Mouse (Mus musculus) megakaryocyte progenitor cell, adult 5-6 weeks (primary cell): Measurements from ENCODE around the gene Marveld2. TPM values are rescaled to one million over a fixed set of nuclear protein-coding genes. Genes with fewer than 3 reads are reported as not detected.
A peak's percentile ranks its signal among the peaks of the same experiment; 100 is the strongest.

Experiments used
- ATAC-seq: replicated peaks from 2 replicates; pipeline ENCODE4 v1.8.0; 2016; ENCODE audit warnings: mild to moderate bottlenecking, moderate TSS enrichment, inconsistent platforms; ENCODE audit not compliant: poor library complexity
- total RNA-seq, 2 experiments: library from RNA; stranded (forward) in 1 of 2; stranded (reverse) in 1 of 2; fragments of 157-497, 149-512 nt in 1 of 2; fragments of 200-1000 nt in 1 of 2; gene quantifications; 2 replicates each; pipeline versions ENCODE4 v1.2.3 to v1.2.4; 2015 to 2017

Marveld2 gene
- total RNA-seq, 2 experiments from 2014 or later = 0.27 to 0.62 TPM

DNA sequence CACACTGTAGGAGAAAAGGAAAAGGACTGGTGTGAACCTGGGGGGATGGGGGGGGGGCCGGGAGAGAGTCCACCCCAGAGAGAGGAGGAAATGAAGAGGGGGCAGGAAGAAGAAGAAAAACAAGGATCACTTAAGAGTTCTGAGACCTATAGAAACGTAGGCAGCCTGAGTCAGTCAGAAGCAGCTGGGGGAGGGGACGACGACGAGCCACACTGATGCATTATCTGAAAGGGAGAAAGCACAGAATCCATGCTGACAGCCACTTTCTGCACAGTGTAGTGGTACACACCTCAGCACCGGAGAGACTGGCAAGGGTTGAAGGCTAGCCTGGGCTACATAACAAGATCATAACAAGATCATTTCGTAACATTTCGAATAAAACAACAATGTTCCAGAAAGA, 15.7 kb downstream of the Marveld2 start:
- ATAC-seq = no peak

DNA sequence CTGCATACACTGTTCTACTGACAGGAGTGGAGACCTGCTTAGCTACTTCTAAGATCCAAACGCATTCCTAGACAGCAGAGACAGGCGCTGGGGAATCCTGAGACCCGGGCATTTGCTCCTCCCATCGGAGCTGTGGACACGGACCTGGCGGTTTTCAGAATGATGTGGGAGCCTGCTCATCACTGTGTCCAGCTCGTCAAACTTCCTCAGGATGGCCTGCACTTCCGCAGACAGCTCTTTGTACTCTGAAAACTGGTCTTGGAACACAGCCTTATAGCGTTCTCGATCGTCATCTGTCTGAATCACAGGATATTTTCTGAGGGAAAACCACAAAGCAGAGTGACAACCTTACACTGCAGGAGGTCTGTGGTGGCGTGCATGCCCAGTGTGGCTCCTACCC, 16.5 kb downstream of the Marveld2 start:
- ATAC-seq = no peak

DNA sequence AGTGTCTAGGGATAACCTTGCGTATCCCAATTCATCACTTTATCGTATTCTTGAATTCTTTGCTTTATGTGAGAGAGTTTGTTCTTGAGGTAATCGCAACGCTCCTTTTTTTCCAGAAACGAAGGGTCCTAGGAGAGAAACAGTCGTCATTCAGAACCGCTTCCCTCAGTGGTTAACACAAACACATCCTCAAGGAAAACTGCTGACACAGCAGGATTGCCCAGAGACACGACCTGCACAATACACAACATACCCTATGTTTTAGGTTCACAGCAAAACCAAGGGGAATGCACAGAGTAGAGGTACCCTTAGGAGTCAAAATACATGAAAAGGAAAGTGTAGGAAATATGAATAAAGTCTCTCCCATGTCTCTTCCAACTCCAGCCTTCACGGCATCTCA, 19.5 kb downstream of the Marveld2 start:
- no peak for ATAC-seq

DNA sequence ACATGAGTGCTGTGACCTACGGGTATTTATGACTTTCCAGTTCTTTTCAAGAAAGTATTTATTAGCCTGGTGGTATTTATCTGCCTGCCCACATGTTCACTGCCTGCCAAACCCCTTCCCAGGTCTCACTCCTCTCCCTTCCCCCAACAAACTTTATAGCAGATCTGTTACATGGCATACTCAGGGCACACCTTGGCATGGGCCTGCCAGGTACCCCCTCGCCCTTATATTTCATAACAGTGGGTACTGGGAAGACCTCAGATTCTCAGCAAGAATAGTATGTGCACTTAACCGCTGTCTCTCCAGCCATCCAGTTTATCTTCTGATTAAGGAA, 21.3 kb downstream of the Marveld2 start:
- no peak for ATAC-seq

DNA sequence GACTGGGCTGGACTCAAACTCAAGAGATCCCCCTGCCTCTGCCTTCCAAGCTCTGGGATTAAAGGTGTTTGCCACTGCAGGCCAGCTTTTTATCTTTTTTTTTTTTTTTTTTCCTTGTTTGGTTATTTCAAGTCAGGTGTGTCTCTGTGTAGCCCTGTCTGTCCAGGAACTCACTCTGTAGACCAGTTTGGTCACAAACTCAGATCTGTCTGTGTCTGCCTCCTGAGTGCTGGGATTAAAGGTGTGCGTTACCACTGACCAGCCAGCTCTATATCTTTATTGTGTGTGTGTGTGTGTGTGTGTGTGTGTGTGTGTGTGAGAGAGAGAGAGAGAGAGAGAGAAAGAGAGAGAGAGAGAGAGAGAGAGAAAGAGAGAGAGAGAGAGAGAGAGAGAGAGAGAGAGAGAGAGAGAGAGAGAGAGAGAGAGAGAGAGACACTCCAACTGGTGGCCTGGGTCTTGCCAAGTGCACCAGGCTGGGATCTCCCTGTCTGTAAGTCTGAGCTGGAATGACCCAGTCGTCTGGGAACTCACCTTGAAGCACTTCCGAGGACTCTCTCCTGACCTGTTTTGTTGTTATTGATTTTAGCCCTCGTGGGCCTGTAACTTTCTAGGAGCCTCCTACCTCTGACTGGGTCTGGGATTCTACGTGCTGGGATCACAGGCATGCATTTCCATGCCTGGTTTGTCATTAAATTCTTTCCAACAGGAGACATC, 21.8 kb downstream of the Marveld2 start:
- ATAC-seq = no peak

DNA sequence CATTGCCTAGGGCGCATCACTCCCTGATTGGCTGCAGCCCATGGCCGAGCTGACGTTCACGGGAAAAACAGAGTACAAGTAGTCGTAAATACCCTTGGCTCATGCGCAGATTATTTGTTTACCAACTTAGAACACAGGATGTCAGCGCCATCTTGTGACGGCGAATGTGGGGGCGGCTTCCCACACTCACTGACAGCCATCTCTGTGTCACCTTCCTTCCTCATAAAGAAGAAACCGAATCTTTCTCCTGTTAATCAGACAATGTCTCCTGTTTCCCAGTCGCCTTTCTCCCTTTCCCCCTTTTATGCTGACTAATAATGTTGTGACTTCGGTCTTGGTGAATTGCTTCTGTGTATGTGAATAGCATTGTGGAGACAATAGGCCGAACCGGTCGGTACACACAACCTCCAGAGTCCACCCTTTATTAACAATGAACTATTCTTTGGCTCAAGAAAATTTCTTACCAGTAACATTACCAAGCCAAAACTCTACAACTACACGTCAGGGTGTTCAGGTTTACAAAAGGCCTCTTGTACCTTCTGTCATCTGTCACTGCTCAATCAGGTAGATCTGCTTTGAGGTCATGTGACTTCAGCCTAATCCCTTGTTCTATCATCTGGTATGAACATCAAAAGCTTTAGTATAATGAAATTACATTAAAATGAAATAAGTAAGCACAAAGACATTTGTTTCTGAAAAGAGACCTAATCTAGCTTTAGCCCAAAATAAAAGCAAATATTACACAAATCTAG, 22.6 kb downstream of the Marveld2 start:
- peak; percentile 95 for ATAC-seq

DNA sequence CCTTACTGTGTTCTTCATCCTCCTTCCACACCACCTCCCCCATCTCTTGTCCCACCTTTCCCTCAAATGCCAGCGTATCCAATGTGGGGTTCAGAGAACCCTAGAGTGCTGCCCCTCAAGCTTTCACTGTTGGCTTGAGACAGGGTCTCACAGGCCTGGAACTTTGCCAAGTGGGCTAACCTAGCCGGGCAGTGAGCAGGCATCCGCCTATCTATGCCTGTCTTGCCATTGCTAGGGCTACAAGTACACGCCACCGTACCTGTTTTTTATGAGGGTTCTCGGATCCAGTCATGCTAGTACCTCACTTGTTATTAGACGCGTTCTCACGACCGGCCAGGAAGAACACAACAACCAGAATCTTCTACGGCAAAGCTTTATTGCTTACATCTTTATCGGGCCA, 28.1 kb downstream of the Marveld2 start:
- 0 out of 2 replicates have a peak, but pooled peaks have one; percentile 31 for ATAC-seq

DNA sequence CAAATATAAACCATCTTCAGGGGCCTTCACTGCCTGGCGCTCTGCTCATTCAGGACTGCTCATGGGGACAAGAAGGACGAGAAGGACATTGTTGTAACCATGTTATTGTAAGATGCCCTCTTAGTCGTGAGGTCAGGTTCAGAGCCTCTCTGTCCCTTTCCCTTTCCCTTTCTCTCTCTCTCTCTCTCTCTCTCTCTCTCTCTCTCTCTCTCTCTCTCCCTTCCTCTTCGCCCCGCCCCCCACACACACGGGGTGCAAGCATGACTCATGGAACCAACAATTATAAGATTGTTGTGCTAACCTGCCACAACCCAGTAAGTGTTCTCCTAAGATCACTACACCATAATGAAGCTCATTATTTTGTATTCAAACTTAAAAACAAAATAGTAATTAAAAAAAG, 34.6 kb downstream of the Marveld2 start:
- ATAC-seq = 0 out of 2 replicates have a peak, but pooled peaks have one; percentile 42

DNA sequence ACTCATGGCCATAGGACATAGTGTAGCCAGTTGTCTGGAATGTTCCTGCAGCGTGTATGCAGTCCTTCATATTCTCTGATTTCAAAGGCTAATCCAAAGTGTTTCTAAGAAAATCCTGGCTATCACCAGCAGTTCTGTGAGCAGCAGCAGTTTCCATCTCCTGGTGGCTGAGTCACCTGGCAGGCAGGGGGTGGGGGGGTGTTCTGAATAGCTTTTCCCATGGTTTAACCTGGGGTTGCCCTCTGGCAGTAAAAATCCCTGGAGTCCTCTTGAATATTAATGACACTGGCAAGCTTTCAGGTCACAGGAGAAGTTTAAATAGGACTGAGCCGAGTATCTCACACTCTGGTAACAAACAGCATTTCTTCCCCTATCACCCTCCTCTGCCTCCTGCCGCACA, 35.1 kb downstream of the Marveld2 start:
- no peak for ATAC-seq

DNA sequence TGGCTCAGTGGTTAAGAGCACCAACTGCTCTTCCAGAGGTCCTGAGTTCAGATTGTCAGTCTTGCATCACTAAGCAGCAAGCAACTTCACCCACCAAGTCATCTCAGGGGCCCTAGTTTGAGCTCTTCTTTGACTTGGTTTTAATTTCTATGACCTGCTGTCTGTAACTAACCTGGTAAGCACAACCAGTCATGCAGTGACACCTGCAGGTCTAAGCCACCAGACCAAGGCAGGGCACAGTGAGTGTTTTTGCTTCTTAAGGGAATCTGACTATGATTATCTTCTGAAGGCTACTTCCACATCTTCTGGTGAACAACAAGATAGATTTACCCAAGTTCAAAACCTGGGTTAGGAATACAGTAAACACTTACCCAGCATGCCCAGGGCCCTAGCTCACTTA, 36.8 kb downstream of the Marveld2 start:
- no peak for ATAC-seq

DNA sequence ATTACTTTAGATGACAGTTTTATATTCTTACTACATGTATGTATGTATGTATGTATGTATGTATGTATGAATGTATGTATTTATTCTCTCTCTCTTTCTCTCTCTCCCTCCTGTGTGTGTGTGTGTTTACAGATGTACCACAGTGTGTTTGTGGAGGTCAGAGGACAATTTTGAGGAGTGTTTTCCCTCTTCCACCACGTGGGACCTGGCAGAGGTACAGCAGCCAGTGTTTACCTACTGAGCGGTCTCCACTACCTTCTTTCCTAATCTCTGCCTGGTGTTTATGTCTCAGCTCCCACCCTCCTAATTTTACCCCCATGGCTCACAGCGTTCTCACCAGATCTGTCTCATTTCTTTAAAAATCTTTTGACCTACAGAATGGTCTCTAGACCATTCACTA, 37.6 kb downstream of the Marveld2 start:
- no peak for ATAC-seq

DNA sequence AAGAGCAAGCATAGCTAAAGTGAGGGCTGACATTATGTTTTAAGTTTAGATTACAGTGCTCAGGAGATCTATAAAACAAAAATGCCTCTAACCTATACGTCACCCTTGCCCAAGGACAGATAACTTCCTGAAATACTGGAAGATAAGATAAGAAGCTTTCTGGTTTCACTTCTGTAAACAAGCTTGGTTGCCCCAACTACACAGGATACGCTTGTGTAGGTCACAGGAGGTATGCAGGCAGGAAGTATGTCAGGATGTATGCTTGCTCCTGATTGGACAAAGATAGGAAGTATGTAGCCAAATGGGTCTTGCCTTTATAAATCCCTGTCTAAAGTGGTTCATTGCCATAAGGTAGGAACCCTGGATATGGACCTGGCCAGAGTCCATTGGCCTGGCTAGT, 40.8 kb downstream of the Marveld2 start:
- ATAC-seq = peak; percentile 95

DNA sequence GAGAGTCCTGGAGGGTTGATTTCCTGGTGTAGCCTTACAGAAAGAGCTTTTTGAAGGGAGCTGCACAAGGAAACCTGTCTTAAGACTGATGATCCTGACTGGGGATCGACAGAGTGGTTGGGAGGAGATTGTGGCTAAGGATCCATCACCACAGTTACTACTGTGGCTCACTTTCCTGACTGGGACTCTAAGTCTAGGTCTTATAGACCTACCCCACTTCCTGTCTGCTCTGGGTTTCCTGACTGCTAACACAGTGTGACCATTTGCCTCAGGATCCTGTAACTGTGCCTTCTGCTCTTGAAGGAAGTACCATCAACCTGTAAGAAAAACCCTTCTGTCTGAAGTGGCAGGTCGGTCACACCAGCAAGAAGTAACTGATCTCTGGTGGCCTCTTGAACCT, 46.1 kb downstream of the Marveld2 start:
- peak; percentile 37; the same call in 1 of the 2 replicates for ATAC-seq

DNA sequence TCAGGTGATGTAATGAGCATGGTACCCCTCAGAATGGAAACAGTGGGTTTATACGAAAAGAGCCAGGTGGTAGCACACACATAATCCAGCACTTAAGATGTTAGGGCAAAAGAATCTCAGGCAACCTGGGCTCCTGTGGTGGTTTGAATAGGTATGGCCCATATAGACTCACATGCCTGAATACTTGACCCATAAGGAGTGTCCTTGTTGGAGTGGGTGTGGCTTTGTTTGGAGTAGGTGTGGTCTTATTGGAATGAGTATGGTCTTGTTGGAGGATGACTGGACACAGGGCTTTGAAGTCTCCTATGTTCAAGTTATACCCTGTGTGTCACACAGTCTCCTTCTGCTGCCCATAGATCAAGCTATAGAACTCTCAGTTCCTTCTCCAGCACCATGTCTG, 48.4 kb downstream of the Marveld2 start:
- ATAC-seq = no peak

DNA sequence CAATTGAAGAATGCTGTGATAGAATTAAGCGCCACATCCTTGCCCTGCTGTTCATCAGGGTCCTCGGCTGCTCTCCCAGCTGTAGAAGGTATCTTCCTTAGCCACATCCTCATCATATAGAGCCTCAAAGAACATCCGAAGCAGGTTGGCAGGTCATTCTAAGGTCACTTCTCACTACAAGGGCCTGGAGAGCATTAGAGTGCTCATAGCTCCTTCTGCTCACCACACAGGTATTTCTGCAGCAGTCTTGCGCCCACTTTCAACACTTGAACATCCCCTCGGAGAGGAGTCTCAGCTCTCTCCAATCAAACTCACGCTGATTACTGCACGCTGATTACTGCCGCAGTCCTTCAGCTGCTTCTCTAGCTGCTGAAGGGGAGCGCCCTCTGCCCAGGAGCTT, 57.3 kb downstream of the Marveld2 start:
- ATAC-seq = no peak

DNA sequence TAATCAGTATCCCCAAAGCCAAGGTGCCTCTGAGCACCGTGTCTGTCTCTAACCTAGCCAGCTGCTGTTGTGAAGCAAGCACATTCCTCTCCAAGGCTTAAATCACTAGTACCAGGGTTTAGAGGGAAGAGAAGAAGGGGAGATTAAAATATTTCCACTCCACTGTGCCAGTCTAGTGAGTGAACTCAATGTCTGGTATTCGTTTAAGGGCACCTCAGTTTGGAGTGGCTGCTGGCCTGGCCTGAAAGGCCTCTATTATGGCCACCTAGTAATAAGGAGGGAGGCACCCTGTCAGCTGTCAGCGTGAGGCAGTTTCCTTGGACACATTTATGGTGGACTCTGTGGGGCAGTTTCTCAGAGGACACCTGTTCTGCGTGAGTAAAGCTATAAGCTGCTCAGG, 59.8 kb downstream of the Marveld2 start:
- no peak for ATAC-seq

DNA sequence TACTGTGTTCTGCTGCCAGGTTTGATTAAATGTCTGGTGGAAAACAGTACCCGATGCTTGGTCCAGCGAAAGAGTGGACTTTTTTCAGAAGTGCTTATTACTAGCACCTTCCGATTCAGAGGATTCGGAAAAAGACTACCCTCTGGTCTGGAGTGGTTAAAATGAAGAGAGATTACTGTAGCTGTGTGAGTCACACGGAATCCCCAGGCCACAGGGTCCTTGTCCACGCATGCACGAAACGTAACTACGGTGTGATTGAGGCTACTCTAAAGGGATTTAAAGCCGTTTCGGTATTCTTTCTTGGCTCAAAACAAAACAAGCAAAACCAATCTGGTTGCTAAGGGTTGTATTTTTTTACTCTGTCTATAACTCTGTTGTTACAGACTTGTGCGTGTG, 63.7 kb downstream of the Marveld2 start:
- ATAC-seq = no peak

DNA sequence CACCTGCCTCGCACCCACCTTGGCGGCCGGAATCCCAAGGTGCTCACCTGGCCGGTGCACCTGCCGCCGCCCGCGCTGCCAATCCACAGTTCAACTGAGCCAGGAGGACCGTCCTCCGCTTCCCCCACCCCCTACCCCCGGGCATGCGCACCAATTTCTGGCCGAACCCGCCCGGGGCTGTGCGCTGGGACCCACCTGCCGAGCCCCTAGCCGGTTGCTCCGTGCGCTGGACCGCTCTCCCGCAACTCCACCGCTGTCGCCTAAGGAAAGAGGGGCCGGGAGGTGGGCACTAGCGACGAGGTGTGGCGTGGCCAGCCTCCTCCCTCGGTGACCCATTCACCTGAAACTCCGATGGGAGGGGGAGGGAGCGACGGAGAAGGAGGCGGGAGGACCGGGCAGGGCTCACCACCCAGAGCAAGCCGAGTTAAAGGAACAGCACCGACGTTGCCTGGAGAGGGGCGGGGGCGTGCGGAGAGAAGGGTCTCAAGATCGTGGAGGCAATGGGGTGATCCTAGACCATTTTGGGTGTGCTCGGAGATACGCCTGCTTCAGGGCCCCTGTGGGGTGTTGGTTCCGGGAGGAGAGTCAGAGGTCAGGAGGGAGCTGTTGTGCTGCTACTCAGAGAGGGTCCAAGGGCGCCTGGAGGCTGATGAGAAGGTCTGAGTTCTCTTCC, 64.3 kb downstream of the Marveld2 start, which contains the start of gene Ocln:
Gene Ocln (minus strand): TSS at position 350 of the 673 bp plus-strand sequence.
- no peak; the same call in 1 of the 2 replicates for ATAC-seq

DNA sequence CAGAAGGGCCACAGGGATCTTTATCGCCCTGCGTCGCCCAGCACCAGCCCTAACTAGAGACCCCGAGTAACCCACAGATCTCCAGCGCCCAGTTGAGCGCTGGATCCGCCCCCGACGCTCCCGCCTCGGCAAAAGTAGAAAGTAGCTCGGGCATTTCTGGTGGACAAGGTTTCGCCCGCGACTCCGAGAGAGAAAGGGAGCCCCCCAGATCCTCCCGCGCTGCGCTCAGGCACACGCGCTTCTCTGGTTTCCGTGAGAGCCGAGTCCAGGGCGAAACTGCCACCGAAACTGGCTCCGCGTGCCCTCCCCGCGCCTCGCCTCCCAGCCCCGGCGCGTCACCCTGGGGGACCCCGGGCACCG, 64.8 kb downstream of the Marveld2 start:
- peak; percentile 23; the same call in 1 of the 2 replicates for ATAC-seq

DNA sequence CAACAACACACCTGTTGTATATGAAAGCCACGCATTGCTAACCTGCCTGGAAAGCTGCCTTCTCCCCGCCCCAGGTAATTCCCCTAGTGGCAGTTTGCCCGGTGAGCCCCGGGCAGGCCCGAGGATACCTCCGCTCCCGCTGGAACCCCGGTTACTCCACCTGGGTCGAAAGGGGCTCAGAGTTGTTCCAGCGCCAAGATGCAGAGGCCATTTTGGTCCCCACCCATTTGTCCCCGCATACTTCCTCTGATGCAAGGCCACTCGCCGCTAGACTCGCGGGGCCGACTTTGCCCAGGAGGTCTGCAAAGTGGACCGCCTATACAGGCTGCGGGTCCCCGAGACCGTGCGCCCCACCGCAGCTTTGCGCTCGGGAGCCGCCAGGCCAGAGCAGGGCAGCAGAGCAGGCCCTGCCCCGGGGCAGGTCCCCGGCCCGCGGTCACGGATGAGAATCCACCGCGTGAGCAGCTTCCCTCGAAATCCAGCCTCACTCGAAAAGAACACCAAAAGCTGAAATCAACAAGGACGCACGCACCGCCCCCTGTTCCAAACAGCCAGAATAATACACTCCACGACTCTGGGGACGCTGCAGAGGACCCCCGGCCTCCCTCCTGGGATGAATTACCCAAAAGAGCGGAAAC, 65.3 kb downstream of the Marveld2 start:
- no peak for ATAC-seq

DNA sequence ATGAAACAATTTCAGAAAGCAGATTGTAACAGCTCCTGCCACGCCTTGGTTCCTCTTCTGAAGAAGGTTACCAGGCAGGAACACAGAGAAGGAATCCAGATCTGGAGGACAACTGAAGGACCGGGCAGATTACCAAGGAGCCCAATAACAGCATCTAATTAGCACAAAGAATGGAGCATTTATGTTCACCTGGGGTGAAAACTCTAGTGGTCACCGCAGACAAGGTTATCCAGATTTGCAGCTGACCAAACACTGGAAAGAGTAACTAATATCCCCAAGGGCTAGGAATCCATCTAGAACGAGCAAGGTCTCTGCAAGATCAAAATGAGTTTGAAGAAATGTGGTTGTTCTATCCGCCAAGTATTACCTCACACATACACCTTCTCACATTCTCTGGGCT, 69.5 kb downstream of the Marveld2 start:
- no peak for ATAC-seq
